Mouse (Mus musculus) embryo, embryonic 10 days (tissue): Measurements from ENCODE around the gene Xirp1.

ENCODE experiments used
- DNase-seq: peaks from one replicate; pipeline ENCODE4 v3.0.0-alpha.2; 2015; ENCODE audit warnings: low spot score

Gene Xirp1

GRCm38 (mm10) chr9:119984536-119985011, 38.8 kb downstream of the Xirp1 start, which contains the start of gene Csrnp1:
TSS of gene Csrnp1 (minus strand) at chr9:119984658.
- peak; percentile 66 for DNase-seq

- DNase-seq = peak; percentile 84
Measured at GRCm38 (mm10) chr9:119983585-119984535, 39.5 kb downstream of the Xirp1 start.

GRCm38 (mm10) chr9:119982956-119983551, 40.3 kb downstream of the Xirp1 start:
- no peak for DNase-seq

GRCm38 (mm10) chr9:119982241-119982811, 41.1 kb downstream of the Xirp1 start:
- peak; percentile 71 for DNase-seq

GRCm38 (mm10) chr9:119981183-119982179, 41.9 kb downstream of the Xirp1 start:
- peak; percentile 82 for DNase-seq

GRCm38 (mm10) chr9:119980770-119981182, 42.6 kb downstream of the Xirp1 start:
- peak; percentile 69 for DNase-seq

GRCm38 (mm10) chr9:119979749-119980148, 43.6 kb downstream of the Xirp1 start:
- no peak for DNase-seq

GRCm38 (mm10) chr9:119978811-119979441, 44.5 kb downstream of the Xirp1 start:
- no peak for DNase-seq

- no peak for DNase-seq
Measured at GRCm38 (mm10) chr9:119978151-119978810, 45.1 kb downstream of the Xirp1 start.

GRCm38 (mm10) chr9:119977557-119978060, 45.8 kb downstream of the Xirp1 start:
- no peak for DNase-seq

GRCm38 (mm10) chr9:119976704-119977556, 46.5 kb downstream of the Xirp1 start:
- no peak for DNase-seq

GRCm38 (mm10) chr9:119975286-119975685, 48.1 kb downstream of the Xirp1 start:
- DNase-seq = no peak

GRCm38 (mm10) chr9:119974609-119975008, 48.8 kb downstream of the Xirp1 start:
- DNase-seq = no peak

- no peak for DNase-seq
Measured at GRCm38 (mm10) chr9:119973869-119974520, 49.4 kb downstream of the Xirp1 start.

GRCm38 (mm10) chr9:119973281-119973680, 50.1 kb downstream of the Xirp1 start:
- DNase-seq = no peak

- no peak for DNase-seq
Measured at GRCm38 (mm10) chr9:119972582-119972981, 50.8 kb downstream of the Xirp1 start.

GRCm38 (mm10) chr9:119972166-119972565, 51.2 kb downstream of the Xirp1 start:
- DNase-seq = no peak
